Comparison of ENCODE assay signal across 24 mouse cellular contexts in the genomic region with DNA sequence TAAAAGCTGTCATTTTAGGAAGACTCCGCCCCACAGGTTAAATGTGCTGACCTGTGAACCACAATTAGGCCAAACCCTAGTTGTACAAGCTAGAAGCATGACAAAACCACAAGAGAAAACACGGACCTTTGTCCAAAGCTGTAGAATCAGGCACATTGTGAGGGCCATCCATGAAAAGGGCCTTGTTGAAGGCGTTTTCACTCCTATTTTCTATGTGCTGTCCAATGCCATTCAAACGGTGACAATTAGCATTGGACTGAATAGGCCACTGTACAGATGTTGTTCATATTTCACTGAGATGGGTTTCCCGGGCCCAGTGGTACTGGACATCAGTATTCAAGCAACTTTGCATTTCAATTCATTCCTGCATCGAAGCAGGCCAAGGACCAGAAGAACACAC. TPM values are rescaled to one million over a fixed set of nuclear protein-coding genes. Genes with fewer than 3 reads are reported as not detected.
DNase-seq lines count a peak whose midpoint lies in the region; ATAC-seq and TF ChIP-seq lines count a peak whose summit lies in the region.
"Had no signal": no experiment of that assay in that cellular context is flagged by ENCODE, and none has a peak within 500 bp of the region (broad histone marks: within the 10 kb centered on the region; RNA-seq: fewer than 3 reads in every experiment).

No protein-coding gene starts in this region.

- peak overlapping the region; percentile 96 for H3K27ac ChIP-seq in layer of hippocampus, adult 2 months
- H3K27ac ChIP-seq: forebrain, embryonic 10.5 days; forebrain, embryonic 13.5 days; hindbrain, embryonic 10.5 days; hindbrain, embryonic 14.5 days; hindbrain, postnatal 0 days had no signal

- no peak for TF ChIP-seq CTCF in layer of hippocampus, adult 2 months (conservative IDR thresholded peaks at IDR 0.05)

- ATAC-seq in frontal cortex, adult (ENCODE audit: low TSS enrichment) = peak; percentile 45; the same call in 1 of the 2 replicates
- ATAC-seq: activated CD4-positive, CD25-positive, alpha-beta regulatory T cell, adult 4 months; forebrain, embryonic 13.5 days; forebrain, embryonic 16.5 days; hindbrain, postnatal 0 days; inflammation-experienced regulatory T-cells, adult 6 months had no signal

- DNase-seq in frontal cortex, postnatal 36 days (ENCODE audit: low spot score in 2 of 2) = no peak
- DNase-seq in layer of hippocampus, adult 2 months (ENCODE audit: low spot score in 2 of 2) = no peak
- no peak for DNase-seq in layer of hippocampus, adult 8-10 months (ENCODE audit: low spot score in 2 of 2)
- peak; percentile 82 for DNase-seq in brain, adult 2 months (ENCODE audit: low read depth, low spot score)
- DNase-seq in telencephalon, adult 2 months (ENCODE audit: low read depth, low spot score) = peak; percentile 56
- no peak for DNase-seq in gastrocnemius, adult 18-20 months (ENCODE audit: low spot score)
- DNase-seq: adrenal gland, postnatal 10 days; adrenal gland, postnatal 36 days; cerebellum, adult 11-12 months; cerebellum, adult 8-10 months; cerebellum, postnatal 10 days; cerebellum, postnatal 36 days; gastrocnemius, postnatal 10 days; gastrocnemius, postnatal 36 days; heart, postnatal 36 days had no signal

- H3K4me3 ChIP-seq in layer of hippocampus, adult 2 months = no peak overlapping the region
- H3K4me3 ChIP-seq: forebrain, embryonic 10.5 days; forebrain, embryonic 13.5 days; hindbrain, embryonic 10.5 days had no signal

RNA-seq across cellular contexts. Expression of a gene that starts 33.2 kb away (rescaled TPM):
- total RNA-seq in layer of hippocampus, adult 2 months (2021) = 100 to 1,000 TPM; 103 to 110 TPM
- total RNA-seq in layer of hippocampus, adult 8-10 months (2022) = 10 to 100 TPM; 76.5 to 97.9 (median 94.2) TPM
- 1 to 10 TPM; 2.3 to 2.4 TPM for total RNA-seq in gastrocnemius, adult 18-20 months (2021)

Comparison
In these comparisons a context has a peak if more than half of its experiments do, and no peak if none do; other contexts are left out.
1. DNase-seq: peak in brain, adult 2 months (single experiment) and telencephalon, adult 2 months (single experiment); none in frontal cortex, postnatal 36 days (0 of 2), layer of hippocampus, adult 2 months (0 of 2), layer of hippocampus, adult 8-10 months (0 of 2) and gastrocnemius, adult 18-20 months (single experiment).
2. RNA of a gene that starts 33.2 kb away (total RNA-seq): 103 to 110 TPM in layer of hippocampus, adult 2 months and 76.5 to 97.9 TPM in layer of hippocampus, adult 8-10 months; 2.3 to 2.4 TPM in gastrocnemius, adult 18-20 months; every median in the first group is over 10 times any median in the second.